Mouse (Mus musculus) thymus, adult 2 months (tissue): Measurements from ENCODE around the gene Rpusd4.

Experiments used
- CTCF ChIP-seq: fragments of 200-500 bp; IDR thresholded peaks from 2 replicates; pipeline ENCODE4 v1.5.1; 2012; ENCODE audit warnings: mild to moderate bottlenecking, control low read depth, low read length, moderate library complexity, borderline replicate concordance; ENCODE audit not compliant: control insufficient read depth, poor library complexity, insufficient read depth; ENCODE audit errors: extremely low read depth
- POLR2A ChIP-seq: fragments of 200-500 bp; IDR thresholded peaks from 2 replicates; pipeline ENCODE4 v1.6.1; 2012; ENCODE audit warnings: mild to moderate bottlenecking, low read length, control low read depth, moderate library complexity; ENCODE audit not compliant: control insufficient read depth, poor library complexity, insufficient read depth; ENCODE audit errors: extremely low read depth

DNA sequence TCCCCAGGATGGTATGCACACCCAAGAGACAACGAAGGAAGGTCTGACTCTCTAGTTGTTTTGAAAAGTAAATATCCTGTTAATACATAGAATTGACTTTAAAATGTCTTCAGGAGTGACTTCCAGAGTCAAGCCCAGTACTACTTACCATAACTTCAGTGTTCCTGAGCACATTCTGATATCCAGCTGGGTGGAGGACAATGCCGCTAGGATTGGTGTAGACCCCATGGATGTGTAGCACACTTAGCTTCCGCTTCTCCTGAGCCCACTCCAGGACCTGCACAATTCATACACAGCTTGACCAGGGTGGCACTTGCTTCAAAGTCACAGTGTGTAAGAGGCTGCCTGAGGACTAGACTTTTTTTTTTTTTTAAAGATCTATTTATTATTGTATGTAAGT, 44.2 kb upstream of the Rpusd4 start:
- TF ChIP-seq CTCF (no peak), POLR2A (no peak)
